Mouse (Mus musculus): Measurements from ENCODE around the gene Rnf157.

Gene Rnf157

DNA sequence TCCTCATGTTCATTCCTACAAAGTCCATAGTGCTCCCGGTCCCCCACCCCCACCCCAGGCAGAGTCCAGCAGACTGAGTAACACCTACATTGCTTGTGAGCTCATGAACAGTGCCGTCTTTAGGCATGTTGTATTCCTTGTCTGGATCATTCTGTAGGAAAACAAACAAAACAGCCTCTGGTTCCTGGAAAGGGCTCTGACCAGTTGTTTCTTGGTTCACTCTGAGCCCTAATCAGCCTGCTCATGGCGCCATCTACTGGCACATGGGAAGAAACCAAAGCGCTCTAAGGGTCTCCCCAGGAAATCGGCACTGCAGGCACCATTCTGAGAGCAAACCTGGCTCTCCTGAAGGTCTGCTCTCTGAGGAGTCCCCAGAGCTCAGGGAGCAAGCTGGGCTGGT, 118.5 kb downstream of the Rnf157 start:
- in situ Hi-C loops (cut with MboI; ENCODE audit: low pct_unique_long_range_greater_than_20kb in 1 of 2, low sequenced_read_pairs in 2 of 2, unreplicated experiment in 1 of 2) = no loop called here

DNA sequence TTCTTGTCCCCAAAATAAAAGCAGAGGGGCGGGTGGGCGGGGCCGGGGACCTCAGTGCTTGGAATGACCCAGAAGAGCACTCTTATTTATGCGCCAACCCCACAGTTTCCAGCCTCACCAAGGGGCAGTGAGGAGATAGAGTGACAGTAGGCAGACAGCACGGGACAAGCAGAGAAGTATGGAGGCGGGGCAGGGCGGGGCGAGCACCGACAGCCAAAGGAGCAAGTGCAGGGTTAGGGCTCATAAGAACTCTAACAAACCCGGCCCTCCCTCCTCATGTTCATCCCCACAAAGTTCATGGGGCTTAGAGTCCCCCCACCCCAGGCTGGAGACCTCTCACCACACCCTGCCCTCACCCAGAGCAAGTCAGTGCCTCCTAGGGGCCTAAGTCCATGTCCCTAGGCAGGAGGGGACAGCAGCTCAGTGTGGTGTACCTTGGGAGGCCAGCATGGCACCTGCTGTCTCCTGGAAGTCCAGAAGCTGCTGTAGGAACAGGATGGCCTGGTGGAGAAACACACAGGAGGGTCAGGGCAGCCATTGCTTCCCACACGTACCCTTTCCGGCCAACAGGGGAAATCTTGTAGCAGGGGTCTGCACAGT, 119.2 kb downstream of the Rnf157 start:
- in situ Hi-C loops (cut with MboI; ENCODE audit: low pct_unique_long_range_greater_than_20kb in 1 of 2, low sequenced_read_pairs in 2 of 2, unreplicated experiment in 1 of 2) = no loop called here

DNA sequence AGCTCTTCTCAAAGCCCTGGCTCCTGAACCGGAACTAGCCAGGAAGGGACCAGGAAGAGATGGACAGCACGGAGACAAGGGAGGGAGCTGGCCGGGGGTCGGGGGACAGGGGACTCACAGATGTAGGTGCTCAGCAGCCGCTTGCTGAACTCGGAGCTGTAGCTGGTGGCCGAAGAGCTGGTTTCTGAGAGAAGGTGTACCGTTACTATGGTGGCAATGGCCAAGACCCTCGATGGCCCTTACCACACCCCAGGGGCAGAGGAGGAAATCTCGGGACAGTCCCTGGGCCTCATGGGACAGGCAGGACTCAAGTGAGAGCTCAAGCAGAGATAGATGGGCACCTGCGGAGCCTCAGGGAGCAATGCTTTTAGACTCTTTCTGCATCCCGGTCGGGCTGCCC, 120.4 kb downstream of the Rnf157 start:
- in situ Hi-C loops (cut with MboI; ENCODE audit: low pct_unique_long_range_greater_than_20kb in 1 of 2, low sequenced_read_pairs in 2 of 2, unreplicated experiment in 1 of 2) = no loop called here

DNA sequence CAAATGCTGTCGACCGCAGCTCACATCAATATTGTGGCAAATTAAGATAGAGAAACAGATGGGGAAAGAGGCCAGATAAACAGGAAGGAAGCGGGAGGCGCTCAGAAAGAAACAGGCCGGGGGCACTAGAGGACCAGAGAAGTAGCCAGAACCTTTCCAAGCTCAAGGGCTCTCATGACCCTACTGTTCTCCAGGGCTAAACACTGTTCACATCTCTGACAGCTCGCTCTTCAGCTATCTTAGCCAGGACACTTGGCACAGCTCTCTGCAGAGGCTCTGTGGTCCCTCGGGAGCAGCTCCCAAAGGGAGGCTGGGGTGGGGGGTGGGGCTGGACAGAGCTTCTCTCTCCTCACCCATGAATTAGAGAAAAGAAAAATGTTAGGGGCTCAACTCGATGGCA, 122.3 kb downstream of the Rnf157 start:
- in situ Hi-C loops (cut with MboI; ENCODE audit: low pct_unique_long_range_greater_than_20kb in 1 of 2, low sequenced_read_pairs in 2 of 2, unreplicated experiment in 1 of 2) = no loop called here

DNA sequence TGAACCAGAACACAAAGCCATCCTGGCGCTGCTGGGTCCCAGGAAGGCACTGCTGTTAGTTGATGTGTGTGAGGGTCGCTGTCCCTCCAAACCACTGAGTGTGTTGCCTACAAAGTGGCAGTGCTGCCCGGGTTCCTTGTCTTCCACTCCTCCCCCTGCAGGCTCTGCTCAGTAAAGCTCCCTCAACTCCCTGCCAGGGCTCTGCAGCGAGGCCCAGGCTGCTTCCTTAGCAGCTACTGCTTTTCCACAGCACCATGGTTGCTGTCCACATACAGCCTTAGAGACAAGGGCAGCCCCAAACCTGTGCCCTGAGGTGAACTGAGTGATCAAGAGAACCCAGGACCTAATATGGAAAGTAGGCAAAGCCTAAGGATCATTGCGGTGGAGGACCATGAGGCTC, 125.5 kb downstream of the Rnf157 start:
- in situ Hi-C loops (cut with MboI; ENCODE audit: low pct_unique_long_range_greater_than_20kb in 1 of 2, low sequenced_read_pairs in 2 of 2, unreplicated experiment in 1 of 2) = loop anchor here in 1 of 2 experiments (10.0 kb wide), 1 partner anchor 63 kb away; no protein-coding TSS in a partner anchor
